Mouse (Mus musculus) heart, adult 2 months (tissue): ENCODE measurements at regions not wholly inside any gene's neighbourhood (a gene's known extent, or its start where the extent isn't known, plus 50 kb on each side); places are given as distances from the start of the nearest gene placed in this dataset.

Source experiments
- EP300 ChIP-seq: fragments of 200-500 bp; IDR thresholded peaks from 2 replicates; pipeline ENCODE4 v1.6.1; 2011; ENCODE audit warnings: low read depth, low read length, control low read depth; ENCODE audit not compliant: insufficient read depth
- POLR2A ChIP-seq: fragments of 200-500 bp; IDR thresholded peaks from 2 replicates; pipeline ENCODE4 v1.6.1; 2011; ENCODE audit warnings: mild to moderate bottlenecking, low read depth, low read length, control low read depth; ENCODE audit not compliant: insufficient read depth

GRCm38 (mm10) chr12:97918416-97918815 lies 340.8 kb downstream of the Galc start:
- TF ChIP-seq EP300, result no peak
- TF ChIP-seq POLR2A, result no peak
